Mouse (Mus musculus): Measurements from ENCODE around the gene Spryd3. TPM values are rescaled to one million over a fixed set of nuclear protein-coding genes. Genes with fewer than 3 reads are reported as not detected.
"Not testable (repeated sequence)": the region's sequence is repeated elsewhere in the genome, so short reads cannot be mapped to it uniquely, and the experiment has no call there.

Gene Spryd3
- polyA plus RNA-seq, 1 experiment, result 55.2 TPM

DNA sequence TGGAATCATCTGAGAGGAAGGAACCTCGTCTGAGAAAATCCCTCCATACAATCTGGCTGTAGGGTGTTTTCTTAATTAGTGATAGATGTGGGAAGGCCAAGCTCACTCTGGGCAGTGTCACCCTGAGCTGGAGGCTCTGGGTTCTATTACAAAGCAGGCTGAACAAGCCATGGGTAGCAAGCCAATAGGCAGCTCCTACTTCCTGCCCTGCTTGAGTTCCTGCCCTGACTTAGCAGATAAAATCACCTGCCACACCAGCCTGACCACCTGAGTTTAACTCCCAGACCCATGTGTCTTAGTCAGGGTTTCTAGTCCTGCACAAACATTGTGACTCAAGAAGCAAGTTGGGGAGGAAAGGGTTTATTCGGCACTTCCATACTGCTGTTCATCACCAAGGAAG lies 33.0 kb upstream of the Spryd3 start:
- no peak for TF ChIP-seq POLR2A (IDR thresholded peaks at IDR 0.05; ENCODE audit: borderline replicate concordance, extremely low read depth, low read depth, low read length)
- no peak for TF ChIP-seq CTCF (IDR thresholded peaks at IDR 0.05; ENCODE audit: insufficient read depth, low read length)
- DNase-seq, result no peak
- WGBS, result 50% methylated on average over 2 of the region's 2 CpGs
- H3K4me1 ChIP-seq (ENCODE audit: control insufficient read depth, insufficient read depth, low read length), result no peaks in the 10 kb centered on the region
- H3K4me3 ChIP-seq (replicated peaks; ENCODE audit: extremely low read depth, low read depth, low read length), result no peak overlapping the region

GRCm38 (mm10) chr15:102167620-102168021 lies 31.6 kb upstream of the Spryd3 start:
- no peak overlapping the region for H3K4me3 ChIP-seq (replicated peaks; ENCODE audit: extremely low read depth, low read depth, low read length)
- H3K4me1 ChIP-seq (ENCODE audit: control insufficient read depth, insufficient read depth, low read length), result no peaks in the 10 kb centered on the region
- TF ChIP-seq POLR2A (IDR thresholded peaks at IDR 0.05; ENCODE audit: borderline replicate concordance, extremely low read depth, low read depth, low read length) (no peak), CTCF (IDR thresholded peaks at IDR 0.05; ENCODE audit: insufficient read depth, low read length) (no peak)
- 36% methylated on average over 6 of the region's 6 CpGs for WGBS
- peak; percentile 23 for DNase-seq

- Histone ChIP-seq H3K4me1 (ENCODE audit: control insufficient read depth, insufficient read depth, low read length) (no peaks in the 10 kb centered on the region), H3K4me3 (replicated peaks; ENCODE audit: extremely low read depth, low read depth, low read length) (no peak overlapping the region)
- WGBS, result 43% methylated on average over 6 of the region's 6 CpGs
- DNase-seq, result no peak
- TF ChIP-seq CTCF (IDR thresholded peaks at IDR 0.05; ENCODE audit: insufficient read depth, low read length), result no peak
- no peak for TF ChIP-seq POLR2A (IDR thresholded peaks at IDR 0.05; ENCODE audit: borderline replicate concordance, extremely low read depth, low read depth, low read length)
Observed at GRCm38 (mm10) chr15:102165468-102166100, 29.6 kb upstream of the Spryd3 start.

DNA sequence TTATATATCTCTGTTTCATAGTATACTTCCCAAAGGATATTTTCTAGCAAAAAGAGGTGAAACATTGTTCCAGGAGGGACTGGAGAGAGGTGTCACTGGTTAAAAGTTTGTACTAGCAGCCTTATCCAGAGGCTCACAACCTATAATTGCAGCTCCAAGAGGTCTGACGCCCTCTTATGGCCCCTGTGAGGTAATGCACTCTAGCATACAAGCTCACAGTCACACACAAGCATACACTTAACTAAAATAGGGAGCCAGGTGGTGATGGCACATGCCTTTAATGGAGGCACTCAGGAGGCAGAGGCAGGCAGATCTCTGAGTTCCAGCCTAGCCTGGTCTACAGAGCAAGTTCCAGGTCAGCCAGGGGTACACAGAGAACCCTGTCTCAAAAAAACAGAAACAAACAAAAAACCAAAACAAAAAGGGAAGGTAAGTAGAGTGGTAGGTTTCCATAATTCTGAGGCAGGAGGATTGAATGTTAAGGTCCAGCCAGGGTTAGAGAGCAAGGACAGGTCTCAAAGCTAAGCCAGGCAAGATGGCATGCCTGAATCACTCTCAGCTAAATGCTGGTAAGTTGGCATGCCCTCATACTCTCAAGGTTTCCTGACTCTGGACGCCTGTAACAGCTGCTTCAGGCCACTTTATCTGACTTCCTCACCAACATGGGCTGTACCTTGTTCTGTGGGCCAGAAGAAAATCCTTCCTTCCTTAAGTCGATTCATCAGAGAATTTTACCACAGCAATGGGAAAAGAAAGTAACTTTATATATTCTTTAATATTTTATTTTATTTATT lies 28.1 kb upstream of the Spryd3 start:
- WGBS, result 36% methylated on average over 3 of the region's 3 CpGs
- Histone ChIP-seq H3K4me1 (ENCODE audit: control insufficient read depth, insufficient read depth, low read length) (no peaks in the 10 kb centered on the region), H3K4me3 (replicated peaks; ENCODE audit: extremely low read depth, low read depth, low read length) (no peak overlapping the region)
- DNase-seq, result no peak
- TF ChIP-seq POLR2A (IDR thresholded peaks at IDR 0.05; ENCODE audit: borderline replicate concordance, extremely low read depth, low read depth, low read length) (no peak), CTCF (IDR thresholded peaks at IDR 0.05; ENCODE audit: insufficient read depth, low read length) (no peak)

DNA sequence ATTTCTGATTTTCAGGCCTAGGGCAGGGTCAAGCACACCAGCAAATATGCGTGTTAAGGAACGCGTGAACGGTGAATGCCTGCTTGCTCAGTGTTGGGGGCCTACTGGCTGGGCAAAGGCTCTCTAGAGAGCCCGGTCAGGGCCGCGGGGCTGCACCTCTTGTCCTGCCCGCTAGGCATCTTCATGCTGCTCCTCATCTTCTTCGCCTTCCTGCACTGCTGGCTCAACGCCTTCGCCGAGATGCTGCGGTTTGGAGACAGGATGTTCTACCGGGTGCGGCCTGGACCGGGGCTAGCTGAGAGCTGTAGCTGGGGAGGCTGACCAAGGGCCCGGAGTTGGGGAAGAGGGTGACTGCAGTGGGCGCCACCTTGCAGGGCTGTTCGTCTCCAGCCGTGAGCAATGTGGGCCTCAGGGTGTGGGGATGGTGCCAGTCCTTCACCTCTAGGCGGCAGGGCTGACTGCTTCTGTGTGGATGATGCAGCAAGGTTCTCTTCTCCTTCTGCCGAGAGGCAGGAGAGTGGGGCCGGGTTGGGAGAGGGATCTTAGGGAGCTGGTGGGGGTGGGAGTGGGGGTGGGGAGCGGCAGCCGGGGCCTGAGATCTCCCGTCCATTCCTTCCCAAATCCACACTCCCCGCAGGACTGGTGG lies 24.5 kb upstream of the Spryd3 start:
- Histone ChIP-seq H3K4me1 (ENCODE audit: control insufficient read depth, insufficient read depth, low read length) (no peaks in the 10 kb centered on the region), H3K4me3 (replicated peaks; ENCODE audit: extremely low read depth, low read depth, low read length) (no peak overlapping the region)
- no peak for TF ChIP-seq CTCF (IDR thresholded peaks at IDR 0.05; ENCODE audit: insufficient read depth, low read length)
- WGBS, result 63% methylated on average over 27 of the region's 27 CpGs
- DNase-seq, result no peak

DNA sequence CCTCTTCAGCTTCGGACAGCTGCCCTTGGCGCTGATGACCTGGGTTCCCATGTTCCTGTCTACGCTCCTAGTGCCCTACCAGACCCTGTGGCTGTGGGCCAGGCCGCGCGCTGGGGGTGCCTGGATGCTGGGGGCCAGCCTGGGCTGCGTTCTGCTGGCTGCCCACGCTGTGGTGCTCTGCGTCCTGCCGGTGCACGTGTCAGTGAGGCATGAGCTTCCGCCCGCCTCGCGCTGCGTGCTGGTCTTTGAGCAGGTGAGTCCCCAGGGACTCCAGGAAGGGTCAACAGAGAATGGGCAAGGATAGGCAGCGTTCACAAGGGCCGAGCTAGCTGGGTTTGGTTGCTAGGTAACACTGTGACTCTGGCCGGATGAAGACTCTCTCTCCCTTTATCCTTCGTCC lies 20.8 kb upstream of the Spryd3 start:
- Histone ChIP-seq H3K4me1 (ENCODE audit: control insufficient read depth, insufficient read depth, low read length) (no peaks in the 10 kb centered on the region), H3K4me3 (replicated peaks; ENCODE audit: extremely low read depth, low read depth, low read length) (no peak overlapping the region)
- no peak for DNase-seq
- TF ChIP-seq POLR2A (IDR thresholded peaks at IDR 0.05; ENCODE audit: borderline replicate concordance, extremely low read depth, low read depth, low read length) (no peak), CTCF (IDR thresholded peaks at IDR 0.05; ENCODE audit: insufficient read depth, low read length) (no peak)
- 43% methylated on average over 20 of the region's 20 CpGs for WGBS

- H3K4me3 ChIP-seq (replicated peaks; ENCODE audit: extremely low read depth, low read depth, low read length); DNase-seq; H3K4me1 ChIP-seq (ENCODE audit: control insufficient read depth, insufficient read depth, low read length): not testable (repeated sequence)
- WGBS, result 96% methylated on average over 6 of the region's 6 CpGs
Observed at GRCm38 (mm10) chr15:102155006-102155405, 19.0 kb upstream of the Spryd3 start.

GRCm38 (mm10) chr15:102152646-102153045 lies 16.6 kb upstream of the Spryd3 start:
- WGBS, result 59% methylated on average over 4 of the region's 4 CpGs
- Histone ChIP-seq H3K4me1 (ENCODE audit: control insufficient read depth, insufficient read depth, low read length) (0 out of 2 replicates have a peak, but pooled peaks cover 3% of the 10 kb centered on the region), H3K4me3 (replicated peaks; ENCODE audit: extremely low read depth, low read depth, low read length) (no peak overlapping the region)
- DNase-seq, result no peak
- TF ChIP-seq POLR2A (IDR thresholded peaks at IDR 0.05; ENCODE audit: borderline replicate concordance, extremely low read depth, low read depth, low read length) (no peak), CTCF (IDR thresholded peaks at IDR 0.05; ENCODE audit: insufficient read depth, low read length) (no peak)

GRCm38 (mm10) chr15:102150301-102151135 lies 14.5 kb upstream of the Spryd3 start, which contains the start of gene Soat2:
Gene Soat2, plus strand, starts transcription at chr15:102150526.
- Histone ChIP-seq H3K4me1 (ENCODE audit: control insufficient read depth, insufficient read depth, low read length) (0 out of 2 replicates have a peak, but pooled peaks cover 3% of the 10 kb centered on the region), H3K4me3 (replicated peaks; ENCODE audit: extremely low read depth, low read depth, low read length) (no peak within 1 kb of the TSS)
- DNase-seq, result peak; percentile 44
- no peak for TF ChIP-seq CTCF (IDR thresholded peaks at IDR 0.05; ENCODE audit: insufficient read depth, low read length)
- 0 out of 2 replicates have a peak, but pooled peaks have one; percentile 18 for TF ChIP-seq POLR2A (IDR thresholded peaks at IDR 0.05; ENCODE audit: borderline replicate concordance, extremely low read depth, low read depth, low read length)
- WGBS, result 24% methylated on average over 20 of the region's 20 CpGs
